Mouse (Mus musculus) forebrain, embryonic 16.5 days (tissue): ENCODE measurements around the gene Gck. TPM values are rescaled to one million over a fixed set of nuclear protein-coding genes. Genes with fewer than 3 reads are reported as not detected.

Source experiments
- ATAC-seq: fragments of 200-750 bp; cut with Nextera tagmentation; 2 replicates; pipeline ENCODE4 v1.8.0; 2017; ENCODE audit warnings: mild to moderate bottlenecking, moderate library complexity
- H3K27ac ChIP-seq: fragments of 300-500 bp; sonication (generic); 2 replicates; pipeline ENCODE4 v1.5.1; 2014; ENCODE audit warnings: low read length, control low read depth
- H3K27me3 ChIP-seq: fragments of 300-500 bp; sonication (generic); replicated peaks from 2 replicates; pipeline ENCODE4 v1.6.1; 2014; ENCODE audit warnings: low read length; ENCODE audit not compliant: control insufficient read depth, insufficient read depth
- H3K36me3 ChIP-seq: fragments of 300-500 bp; sonication (generic); 2 replicates; pipeline ENCODE4 v1.6.1; 2014; ENCODE audit not compliant: control insufficient read depth, insufficient read depth
- H3K4me1 ChIP-seq: fragments of 300-500 bp; sonication (generic); replicated peaks from 2 replicates; pipeline ENCODE4 v1.6.1; 2014; ENCODE audit warnings: low read length; ENCODE audit not compliant: control insufficient read depth, insufficient read depth
- H3K4me2 ChIP-seq: fragments of 300-500 bp; sonication (generic); 2 replicates; pipeline ENCODE4 v1.6.1; 2014; ENCODE audit warnings: mild to moderate bottlenecking, low read length, control low read depth
- H3K4me3 ChIP-seq: fragments of 300-500 bp; sonication (generic); replicated peaks from 2 replicates; pipeline ENCODE4 v1.5.1; 2014; ENCODE audit warnings: mild to moderate bottlenecking, low read length, control low read depth
- H3K9ac ChIP-seq: fragments of 300-500 bp; sonication (generic); replicated peaks from 2 replicates; pipeline ENCODE4 v1.6.1; 2014; ENCODE audit warnings: low read depth, low read length, control low read depth
- H3K9me3 ChIP-seq: fragments of 300-500 bp; sonication (generic); 2 replicates; pipeline ENCODE4 v1.6.1; 2016; ENCODE audit warnings: low read length; ENCODE audit not compliant: control insufficient read depth
- WGBS: fragments of 180-500 bp; shearing (Covaris S2); extraction: QIAGEN DNeasy Blood & Tissue Kit; methylation state at CpG from one replicate; pipeline ENCODE4 v1.1.7; 2014; 5-methylcytosine and 5-hydroxymethylcytosine counted together
- polyA plus RNA-seq: library from polyadenylated mRNA; unstranded; fragments of >200 nt; fragmentation: Nextera tagmentation; extraction: Ambion mirVana; gene quantifications from 2 replicates; pipeline ENCODE4 v1.2.1, GENCODE M21; 2015

Gck gene
- polyA plus RNA-seq, 1 experiment from 2014 or later: 8.2 TPM

DNA sequence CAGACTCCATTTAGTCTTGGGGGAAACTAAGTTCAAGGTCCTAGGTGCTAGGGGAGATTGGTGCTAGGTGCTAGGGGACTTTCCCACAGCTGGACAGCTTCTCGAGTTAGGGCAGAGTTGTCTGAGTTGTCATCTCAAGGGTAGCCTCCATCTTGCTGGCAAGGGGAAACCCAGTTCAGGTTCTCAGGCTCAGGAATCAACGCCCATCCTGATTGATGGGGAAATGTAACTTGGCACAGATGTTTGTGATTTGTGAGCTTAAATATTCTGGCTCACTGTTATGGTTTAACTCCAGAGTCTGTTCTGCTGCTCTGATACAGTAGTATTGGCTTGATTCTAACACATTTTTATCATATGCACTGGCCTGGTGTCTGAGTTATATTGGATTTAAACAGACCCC lies 31.8 kb downstream of the Gck start:
- H3K4me1 ChIP-seq: no peaks in the 10 kb centered on the region
- H3K9ac ChIP-seq: no peak overlapping the region
- WGBS: 72% methylated on average over 2 of the region's 2 CpGs
- H3K4me3 ChIP-seq: no peak overlapping the region
- no peak overlapping the region for H3K27ac ChIP-seq
- H3K9me3 ChIP-seq: no peaks in the 10 kb centered on the region
- H3K36me3 ChIP-seq: no peaks in the 10 kb centered on the region
- H3K4me2 ChIP-seq: no peak overlapping the region
- no peaks in the 10 kb centered on the region for H3K27me3 ChIP-seq
- ATAC-seq: no peak

- H3K36me3 ChIP-seq: no peaks in the 10 kb centered on the region
- H3K27me3 ChIP-seq: no peaks in the 10 kb centered on the region
- no peak overlapping the region for H3K9ac ChIP-seq
- no peak for ATAC-seq
- no peak overlapping the region for H3K4me2 ChIP-seq
- WGBS: 72% methylated on average over 8 of the region's 8 CpGs
- no peak overlapping the region for H3K4me3 ChIP-seq
- no peaks in the 10 kb centered on the region for H3K9me3 ChIP-seq
- H3K4me1 ChIP-seq: no peaks in the 10 kb centered on the region
- no peak overlapping the region for H3K27ac ChIP-seq
Observed at GRCm38 (mm10) chr11:5916178-5916548, 33.7 kb downstream of the Gck start.

- Histone ChIP-seq H3K9me3 (no peaks in the 10 kb centered on the region), H3K36me3 (no peaks in the 10 kb centered on the region), H3K4me2 (no peak overlapping the region), H3K27me3 (no peaks in the 10 kb centered on the region), H3K9ac (no peak overlapping the region), H3K4me1 (no peaks in the 10 kb centered on the region), H3K4me3 (no peak overlapping the region), H3K27ac (no peak overlapping the region)
- 74% methylated on average over 5 of the region's 5 CpGs for WGBS
- ATAC-seq: no peak
Observed at GRCm38 (mm10) chr11:5915429-5916177, 34.3 kb downstream of the Gck start.

GRCm38 (mm10) chr11:5914940-5915339 lies 34.9 kb downstream of the Gck start:
- no peaks in the 10 kb centered on the region for H3K4me1 ChIP-seq
- H3K36me3 ChIP-seq: no peaks in the 10 kb centered on the region
- no peaks in the 10 kb centered on the region for H3K27me3 ChIP-seq
- H3K9ac ChIP-seq: no peak overlapping the region
- 67% methylated on average over 5 of the region's 5 CpGs for WGBS
- no peak for ATAC-seq
- H3K9me3 ChIP-seq: no peaks in the 10 kb centered on the region
- no peak overlapping the region for H3K4me2 ChIP-seq
- no peak overlapping the region for H3K4me3 ChIP-seq
- no peak overlapping the region for H3K27ac ChIP-seq

GRCm38 (mm10) chr11:5913936-5914335 lies 35.9 kb downstream of the Gck start:
- WGBS: 81% methylated on average over 4 of the region's 4 CpGs
- H3K4me3 ChIP-seq: no peak overlapping the region
- H3K9ac ChIP-seq: no peak overlapping the region
- no peak overlapping the region for H3K4me2 ChIP-seq
- H3K4me1 ChIP-seq: no peaks in the 10 kb centered on the region
- no peak overlapping the region for H3K27ac ChIP-seq
- no peak for ATAC-seq
- H3K36me3 ChIP-seq: no peaks in the 10 kb centered on the region
- H3K9me3 ChIP-seq: no peaks in the 10 kb centered on the region
- H3K27me3 ChIP-seq: no peaks in the 10 kb centered on the region

GRCm38 (mm10) chr11:5913256-5913655 lies 36.6 kb downstream of the Gck start:
- 68% methylated on average over 8 of the region's 8 CpGs for WGBS
- no peaks in the 10 kb centered on the region for H3K27me3 ChIP-seq

DNA sequence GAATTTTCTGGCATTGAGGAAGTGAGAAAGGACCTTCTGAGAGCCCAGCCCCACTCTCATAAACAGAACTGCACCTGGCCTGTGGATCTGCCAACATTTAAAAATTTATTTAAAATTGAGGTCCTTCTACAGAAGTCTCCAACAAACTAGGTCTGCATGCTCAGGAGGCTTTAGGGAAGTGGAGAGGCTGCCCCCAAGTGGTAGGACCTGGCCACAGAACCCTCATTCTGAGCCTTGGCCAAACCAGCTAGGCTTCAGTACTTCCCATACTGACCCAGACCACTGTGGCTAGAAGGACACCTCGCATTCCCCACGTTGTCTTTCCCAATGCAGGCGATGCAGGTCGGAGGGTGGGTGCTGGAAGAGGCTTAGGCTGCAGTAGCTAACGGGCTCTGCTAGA lies 37.2 kb downstream of the Gck start:
- 34% methylated on average over 5 of the region's 5 CpGs for WGBS
- no peak for ATAC-seq

More at GRCm38 (mm10) chr11:5913256-5913655, 36.6 kb downstream of the Gck start:
- H3K27ac ChIP-seq: no peak overlapping the region
- H3K9me3 ChIP-seq: no peaks in the 10 kb centered on the region
- no peaks in the 10 kb centered on the region for H3K36me3 ChIP-seq
- H3K9ac ChIP-seq: no peak overlapping the region
- no peak for ATAC-seq
- no peak overlapping the region for H3K4me3 ChIP-seq
- no peak overlapping the region for H3K4me2 ChIP-seq
- H3K4me1 ChIP-seq: no peaks in the 10 kb centered on the region

DNA sequence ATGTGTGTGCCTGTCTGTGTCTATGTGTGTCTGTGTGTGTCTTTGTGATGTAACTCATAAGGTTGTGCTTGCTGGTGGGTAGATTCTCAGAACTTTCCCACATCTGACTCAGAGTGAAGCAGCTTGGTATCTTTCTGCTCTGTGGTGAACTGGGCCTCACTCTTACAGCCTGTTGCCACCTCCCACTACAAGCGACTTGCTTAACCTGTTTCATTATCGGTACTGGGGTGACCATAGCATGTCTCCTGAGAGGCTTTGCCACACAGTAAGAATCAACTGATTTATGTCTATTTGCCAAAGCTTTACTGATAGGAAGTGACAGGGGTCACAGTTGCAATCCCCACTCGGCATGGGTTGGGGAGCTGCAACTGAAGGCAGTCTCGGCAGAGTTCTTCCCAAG lies 41.2 kb downstream of the Gck start:
- Histone ChIP-seq H3K4me2 (no peak overlapping the region), H3K4me3 (no peak overlapping the region), H3K9me3 (no peaks in the 10 kb centered on the region), H3K27me3 (no peaks in the 10 kb centered on the region), H3K36me3 (no peaks in the 10 kb centered on the region), H3K27ac (no peak overlapping the region), H3K9ac (no peak overlapping the region), H3K4me1 (no peaks in the 10 kb centered on the region)
- WGBS: 90% methylated on average over 4 of the region's 4 CpGs
- ATAC-seq: no peak

More for the DNA sequence above, 37.2 kb downstream of the Gck start:
- H3K27ac ChIP-seq: no peak overlapping the region
- no peak overlapping the region for H3K4me2 ChIP-seq
- no peak overlapping the region for H3K9ac ChIP-seq
- H3K4me3 ChIP-seq: no peak overlapping the region
- no peaks in the 10 kb centered on the region for H3K27me3 ChIP-seq
- H3K9me3 ChIP-seq: no peaks in the 10 kb centered on the region
- no peaks in the 10 kb centered on the region for H3K4me1 ChIP-seq
- H3K36me3 ChIP-seq: no peaks in the 10 kb centered on the region

- Histone ChIP-seq H3K27me3 (no peaks in the 10 kb centered on the region), H3K4me2 (no peak overlapping the region), H3K9ac (no peak overlapping the region), H3K36me3 (no peaks in the 10 kb centered on the region), H3K4me3 (no peak overlapping the region), H3K27ac (no peak overlapping the region), H3K4me1 (peaks cover 5% of the 10 kb centered on the region), H3K9me3 (no peaks in the 10 kb centered on the region)
- ATAC-seq: no peak
- WGBS: 37% methylated on average over 5 of the region's 5 CpGs
Observed at GRCm38 (mm10) chr11:5907096-5907495, 42.8 kb downstream of the Gck start.
